Mouse (Mus musculus) testis, adult 2 months (tissue): ENCODE data around the gene Chmp4b.

Experiments used
- CTCF ChIP-seq: fragments of 200-500 bp; IDR thresholded peaks from 2 replicates; pipeline ENCODE4 v1.5.1; 2012; ENCODE audit warnings: low read depth, mild to moderate bottlenecking, inconsistent platforms, low read length, moderate library complexity; ENCODE audit not compliant: control insufficient read depth, insufficient read depth, insufficient replicate concordance
- POLR2A ChIP-seq: fragments of 200-500 bp; IDR thresholded peaks from 2 replicates; pipeline ENCODE4 v1.6.1; 2012; ENCODE audit warnings: low read depth, mild to moderate bottlenecking, inconsistent platforms, low read length, moderate library complexity; ENCODE audit not compliant: control insufficient read depth

- no peak for TF ChIP-seq CTCF
- TF ChIP-seq POLR2A = no peak
Observed at GRCm38 (mm10) chr2:154717081-154717480, 65.6 kb downstream of the Chmp4b start.
